Mouse (Mus musculus) ES-E14 (cell line): ENCODE measurements at regions not wholly inside any gene's neighbourhood (a gene's known extent, or its start where the extent isn't known, plus 50 kb on each side); places are given as distances from the start of the nearest gene placed in this dataset.

ENCODE experiments used
- HCFC1 ChIP-seq: IDR thresholded peaks from 2 replicates; pipeline ENCODE4 v1.6.1; 2012; ENCODE audit warnings: low read length, inconsistent platforms, borderline replicate concordance; ENCODE audit not compliant: insufficient read depth
- MAFK ChIP-seq: IDR thresholded peaks from 2 replicates; pipeline ENCODE4 v1.6.1; 2014; ENCODE audit warnings: mild to moderate bottlenecking, low read depth, low read length, inconsistent platforms; ENCODE audit not compliant: insufficient read depth
- ZC3H11A ChIP-seq: IDR thresholded peaks from 2 replicates; pipeline ENCODE4 v1.6.1; 2012; ENCODE audit warnings: low read depth, mild to moderate bottlenecking, inconsistent platforms, low read length, borderline replicate concordance

DNA sequence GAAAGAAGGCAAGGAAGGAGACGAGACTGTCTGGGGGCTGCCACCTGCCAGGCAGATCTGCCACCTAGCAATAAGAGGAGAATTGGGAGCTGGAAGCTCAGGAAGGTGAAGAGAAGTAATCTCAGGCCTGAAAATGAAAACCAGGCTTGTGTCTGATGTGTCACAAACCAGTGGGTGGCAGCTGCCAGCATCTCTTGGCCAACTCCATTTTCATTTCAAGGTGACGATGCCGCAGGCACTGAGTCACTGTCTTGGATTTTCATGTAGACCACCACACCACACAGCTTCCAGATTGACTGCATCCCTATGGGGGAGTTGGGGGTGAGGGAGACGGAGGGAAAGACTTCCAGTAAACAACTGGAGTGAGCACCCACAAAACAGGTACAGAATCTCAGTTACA lies 1491.9 kb upstream of the Gm6569 start:
- no peak for TF ChIP-seq MAFK
- no peak for TF ChIP-seq HCFC1
- no peak for TF ChIP-seq ZC3H11A
